Mouse (Mus musculus): ENCODE measurements around the gene Ppm1a. TPM values are rescaled to one million over a fixed set of nuclear protein-coding genes. Genes with fewer than 3 reads are reported as not detected.

Gene Ppm1a
- total RNA-seq, 1 experiment: 121 TPM

DNA sequence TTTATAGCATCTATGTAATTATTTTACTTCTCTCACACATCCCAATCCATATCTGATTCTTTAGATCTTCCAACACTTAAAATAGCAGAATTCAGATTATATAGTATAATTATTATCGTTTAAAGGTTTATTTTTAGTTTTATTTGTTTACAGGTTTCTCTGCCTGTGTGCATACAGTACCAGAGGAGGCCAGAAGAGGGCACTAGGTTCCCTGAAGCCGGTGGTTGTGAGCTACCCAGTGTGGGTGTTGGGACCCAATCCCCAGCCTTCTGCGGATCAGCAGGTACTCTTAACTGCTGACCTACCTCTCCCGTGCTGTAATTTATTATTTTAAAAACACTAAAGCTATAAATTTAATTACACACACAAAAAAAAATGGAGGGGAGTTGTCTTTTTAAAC, 85.9 kb downstream of the Ppm1a start:
- Histone ChIP-seq H3K4me1 (ENCODE audit: control insufficient read depth in 2 of 2, insufficient read depth in 2 of 2, low read length in 2 of 2, poor library complexity in 1 of 2) (peaks cover 6 to 11% of the 10 kb centered on the region in 2 experiments; a peak in 3 of 4 replicates), H3K27ac (ENCODE audit: insufficient read depth, low read depth, low read length, poor library complexity, severe bottlenecking) (no peak overlapping the region; the same call in 1 of the 2 replicates), H3K9me3 (ENCODE audit: control insufficient read depth, insufficient read depth, low read depth, low read length) (no peaks in the 10 kb centered on the region), H3K9ac (ENCODE audit: insufficient read depth, low read depth, low read length, poor library complexity, severe bottlenecking) (no peak overlapping the region), H3K36me3 (ENCODE audit: control insufficient read depth, insufficient read depth, low read length, poor library complexity, severe bottlenecking) (no peaks in the 10 kb centered on the region), H3K4me3 (ENCODE audit: insufficient read depth in 1 of 2, low read depth in 1 of 2, low read length in 2 of 2, poor library complexity in 1 of 2, severe bottlenecking in 1 of 2) (no peak overlapping the region)
- in situ Hi-C loops (cut with MboI; ENCODE audit: low sequenced_read_pairs in 2 of 2, unreplicated experiment in 2 of 2): loop anchor here in 1 of 2 experiments (25.0 kb wide), 1 partner anchor 119 kb away; no protein-coding TSS in a partner anchor
- no peak for DNase-seq (ENCODE audit: low read depth, low spot score)
- TF ChIP-seq MAFK (IDR thresholded peaks at IDR 0.05; ENCODE audit: insufficient read depth, low read depth, low read length) (no peak), HCFC1 (IDR thresholded peaks at IDR 0.05; ENCODE audit: borderline replicate concordance, insufficient read depth, low read length) (no peak), ZNF384 (IDR thresholded peaks at IDR 0.05; ENCODE audit: low read depth, low read length) (no peak), CHD2 (IDR thresholded peaks at IDR 0.05; ENCODE audit: low read depth, low read length) (no peak), ZC3H11A (IDR thresholded peaks at IDR 0.05; ENCODE audit: borderline replicate concordance, low read depth, low read length) (no peak)

- in situ Hi-C loops (cut with MboI; ENCODE audit: low sequenced_read_pairs in 2 of 2, unreplicated experiment in 2 of 2): loop anchor here in 1 of 2 experiments (25.0 kb wide), 1 partner anchor 119 kb away; no protein-coding TSS in a partner anchor
- H3K9me3 ChIP-seq (ENCODE audit: control insufficient read depth, insufficient read depth, low read depth, low read length): no peaks in the 10 kb centered on the region
- H3K4me1 ChIP-seq (ENCODE audit: control insufficient read depth in 2 of 2, insufficient read depth in 2 of 2, low read length in 2 of 2, poor library complexity in 1 of 2): peaks cover 6 to 12% of the 10 kb centered on the region in 2 experiments; a peak in 3 of 4 replicates
- TF ChIP-seq ZC3H11A (IDR thresholded peaks at IDR 0.05; ENCODE audit: borderline replicate concordance, low read depth, low read length): no peak
- 0 out of 2 replicates have a peak, but pooled peaks have one; percentile 6 for TF ChIP-seq ZNF384 (IDR thresholded peaks at IDR 0.05; ENCODE audit: low read depth, low read length)
- TF ChIP-seq CHD2 (IDR thresholded peaks at IDR 0.05; ENCODE audit: low read depth, low read length): no peak
- no peak for TF ChIP-seq HCFC1 (IDR thresholded peaks at IDR 0.05; ENCODE audit: borderline replicate concordance, insufficient read depth, low read length)
- no peak for TF ChIP-seq MAFK (IDR thresholded peaks at IDR 0.05; ENCODE audit: insufficient read depth, low read depth, low read length)
- H3K9ac ChIP-seq (ENCODE audit: insufficient read depth, low read depth, low read length, poor library complexity, severe bottlenecking): no peak overlapping the region; the same call in 1 of the 2 replicates
- H3K36me3 ChIP-seq (ENCODE audit: control insufficient read depth, insufficient read depth, low read length, poor library complexity, severe bottlenecking): no peaks in the 10 kb centered on the region
- peak overlapping the region; percentile 96; the same call in 1 of the 2 replicates for H3K27ac ChIP-seq (ENCODE audit: insufficient read depth, low read depth, low read length, poor library complexity, severe bottlenecking)
- peak overlapping the region in 1 of 2 experiments; percentile 27; a peak in 2 of 4 replicates for H3K4me3 ChIP-seq (ENCODE audit: insufficient read depth in 1 of 2, low read depth in 1 of 2, low read length in 2 of 2, poor library complexity in 1 of 2, severe bottlenecking in 1 of 2)
- DNase-seq (ENCODE audit: low read depth, low spot score): no peak
Measured at GRCm38 (mm10) chr12:72843555-72843954, 86.3 kb downstream of the Ppm1a start.

- in situ Hi-C loops (cut with MboI; ENCODE audit: low sequenced_read_pairs in 2 of 2, unreplicated experiment in 2 of 2): loop anchor here in 1 of 2 experiments (25.0 kb wide), 1 partner anchor 118 kb away; no protein-coding TSS in a partner anchor
- peaks cover 6 to 12% of the 10 kb centered on the region in 2 experiments; a peak in 3 of 4 replicates for H3K4me1 ChIP-seq (ENCODE audit: control insufficient read depth in 2 of 2, insufficient read depth in 2 of 2, low read length in 2 of 2, poor library complexity in 1 of 2)
- no peaks in the 10 kb centered on the region for H3K36me3 ChIP-seq (ENCODE audit: control insufficient read depth, insufficient read depth, low read length, poor library complexity, severe bottlenecking)
- DNase-seq (ENCODE audit: low read depth, low spot score): peak; percentile 68
- H3K9ac ChIP-seq (ENCODE audit: insufficient read depth, low read depth, low read length, poor library complexity, severe bottlenecking): peak overlapping the region; percentile 64
- no peaks in the 10 kb centered on the region for H3K9me3 ChIP-seq (ENCODE audit: control insufficient read depth, insufficient read depth, low read depth, low read length)
- TF ChIP-seq ZNF384 (IDR thresholded peaks at IDR 0.05; ENCODE audit: low read depth, low read length) (peak; percentile 73), ZC3H11A (IDR thresholded peaks at IDR 0.05; ENCODE audit: borderline replicate concordance, low read depth, low read length) (no peak), MAFK (IDR thresholded peaks at IDR 0.05; ENCODE audit: insufficient read depth, low read depth, low read length) (no peak), CHD2 (IDR thresholded peaks at IDR 0.05; ENCODE audit: low read depth, low read length) (0 out of 2 replicates have a peak, but pooled peaks have one; percentile 12), HCFC1 (IDR thresholded peaks at IDR 0.05; ENCODE audit: borderline replicate concordance, insufficient read depth, low read length) (no peak)
- H3K4me3 ChIP-seq (ENCODE audit: insufficient read depth in 1 of 2, low read depth in 1 of 2, low read length in 2 of 2, poor library complexity in 1 of 2, severe bottlenecking in 1 of 2): peak overlapping the region; percentile 27 to 44
- H3K27ac ChIP-seq (ENCODE audit: insufficient read depth, low read depth, low read length, poor library complexity, severe bottlenecking): peak overlapping the region; percentile 96
Measured at GRCm38 (mm10) chr12:72843973-72844620, 86.8 kb downstream of the Ppm1a start.

GRCm38 (mm10) chr12:72845946-72846345, 88.7 kb downstream of the Ppm1a start:
- H3K4me1 ChIP-seq (ENCODE audit: control insufficient read depth in 2 of 2, insufficient read depth in 2 of 2, low read length in 2 of 2, poor library complexity in 1 of 2): peaks cover 6 to 12% of the 10 kb centered on the region in 2 experiments; a peak in 3 of 4 replicates
- H3K36me3 ChIP-seq (ENCODE audit: control insufficient read depth, insufficient read depth, low read length, poor library complexity, severe bottlenecking): no peaks in the 10 kb centered on the region
- no peak for DNase-seq (ENCODE audit: low read depth, low spot score)
- H3K9me3 ChIP-seq (ENCODE audit: control insufficient read depth, insufficient read depth, low read depth, low read length): no peaks in the 10 kb centered on the region
- in situ Hi-C loops (cut with MboI; ENCODE audit: low sequenced_read_pairs in 2 of 2, unreplicated experiment in 2 of 2): loop anchor here in 1 of 2 experiments (25.0 kb wide), 1 partner anchor 116 kb away; no protein-coding TSS in a partner anchor
- no peak overlapping the region for H3K4me3 ChIP-seq (ENCODE audit: insufficient read depth in 1 of 2, low read depth in 1 of 2, low read length in 2 of 2, poor library complexity in 1 of 2, severe bottlenecking in 1 of 2)
- no peak for TF ChIP-seq ZC3H11A (IDR thresholded peaks at IDR 0.05; ENCODE audit: borderline replicate concordance, low read depth, low read length)
- no peak for TF ChIP-seq MAFK (IDR thresholded peaks at IDR 0.05; ENCODE audit: insufficient read depth, low read depth, low read length)
- TF ChIP-seq HCFC1 (IDR thresholded peaks at IDR 0.05; ENCODE audit: borderline replicate concordance, insufficient read depth, low read length): no peak
- TF ChIP-seq ZNF384 (IDR thresholded peaks at IDR 0.05; ENCODE audit: low read depth, low read length): no peak
- no peak for TF ChIP-seq CHD2 (IDR thresholded peaks at IDR 0.05; ENCODE audit: low read depth, low read length)
- H3K27ac ChIP-seq (ENCODE audit: insufficient read depth, low read depth, low read length, poor library complexity, severe bottlenecking): no peak overlapping the region
- H3K9ac ChIP-seq (ENCODE audit: insufficient read depth, low read depth, low read length, poor library complexity, severe bottlenecking): peak overlapping the region; percentile 33; the same call in 1 of the 2 replicates

Measured in ES-E14 (cell line).